Comparison of ENCODE assay signal across 27 mouse cellular contexts in genomic region chr3:116993011-116993410, GRCm38 (mm10). TPM values are rescaled to one million over a fixed set of nuclear protein-coding genes. Genes with fewer than 3 reads are reported as not detected.
"Had no signal": no experiment of that assay in that cellular context is flagged by ENCODE, and none has a peak within 500 bp of the region (broad histone marks: within the 10 kb centered on the region; RNA-seq: fewer than 3 reads in every experiment).

No protein-coding gene starts in this region.

- DNase-seq: gastrocnemius, adult 2 months; gastrocnemius, postnatal 10 days; gastrocnemius, postnatal 25 days; heart, adult 18-20 months; heart, postnatal 10 days; heart, postnatal 4 days; kidney, adult 18-20 months; kidney, adult 8-10 months; kidney, postnatal 10 days; kidney, postnatal 25 days; kidney, postnatal 4 days; liver; liver, embryonic 13.5 days had no signal

- ATAC-seq: hindbrain, embryonic 16.5 days; inflammation-experienced regulatory T-cells, adult 6 months; intestine, embryonic 15.5 days; intestine, postnatal 0 days had no signal

RNA-seq across cellular contexts. Expression of gene Palmd, which starts 24.2 kb away (rescaled TPM):
- total RNA-seq: granulocyte monocyte progenitor cell, adult 5-6 weeks had no signal

RNA-seq across cellular contexts. Expression of gene 4930455H04Rik, which starts 24.9 kb away (rescaled TPM):
- total RNA-seq: gastrocnemius, postnatal 25 days; gastrocnemius, postnatal 4 days; granulocyte monocyte progenitor cell, adult 5-6 weeks; heart, adult 8-10 months; heart, postnatal 25 days; layer of hippocampus, adult 2 months; layer of hippocampus, postnatal 10 days; layer of hippocampus, postnatal 25 days; left cerebral cortex, adult 2 months; left cerebral cortex, postnatal 14 days; left cerebral cortex, postnatal 36 days had no signal
